Mouse (Mus musculus) heart, postnatal 0 days (tissue): ENCODE results near the gene Phf19. TPM values are rescaled to one million over a fixed set of nuclear protein-coding genes. Genes with fewer than 3 reads are reported as not detected.

ENCODE experiments used
- ATAC-seq: fragments of 200-750 bp; cut with Nextera tagmentation; 2 replicates; pipeline ENCODE4 v1.8.0; 2017; ENCODE audit warnings: low read depth, moderate number of reproducible peaks, moderate library complexity; ENCODE audit not compliant: insufficient read depth
- DNase-seq: peaks from one replicate; pipeline ENCODE4 v3.0.0-alpha.2; 2016; ENCODE audit warnings: low spot score
- H3K27ac ChIP-seq: fragments of 300-500 bp; sonication (generic); 2 replicates; pipeline ENCODE4 v1.5.1; 2014; ENCODE audit warnings: low read depth, mild to moderate bottlenecking
- H3K27me3 ChIP-seq: fragments of 300-500 bp; sonication (generic); 2 replicates; pipeline ENCODE4 v1.6.1; 2014; ENCODE audit warnings: low read length, mixed read lengths; ENCODE audit not compliant: control insufficient read depth, insufficient read depth
- H3K36me3 ChIP-seq: fragments of 300-500 bp; sonication (generic); replicated peaks from 2 replicates; pipeline ENCODE4 v1.6.1; 2014; ENCODE audit warnings: low read length, mixed read lengths; ENCODE audit not compliant: control insufficient read depth, insufficient read depth
- H3K4me1 ChIP-seq: fragments of 300-500 bp; sonication (generic); 2 replicates; pipeline ENCODE4 v1.6.1; 2014; ENCODE audit warnings: antibody characterized with exemption; ENCODE audit not compliant: control insufficient read depth, insufficient read depth
- H3K4me2 ChIP-seq: fragments of 300-500 bp; sonication (generic); 2 replicates; pipeline ENCODE4 v1.6.1; 2014; ENCODE audit warnings: low read depth, mild to moderate bottlenecking, low read length, moderate library complexity
- H3K4me3 ChIP-seq: fragments of 300-500 bp; sonication (generic); 2 replicates; pipeline ENCODE4 v1.5.1; 2014; ENCODE audit warnings: low read depth, low read length
- H3K9ac ChIP-seq: fragments of 300-500 bp; sonication (generic); replicated peaks from 2 replicates; pipeline ENCODE4 v1.6.1; 2014; ENCODE audit warnings: low read depth, low read length, mixed read lengths
- H3K9me3 ChIP-seq: fragments of 300-500 bp; sonication (generic); replicated peaks from 2 replicates; pipeline ENCODE4 v1.6.1; 2016; ENCODE audit warnings: low read length; ENCODE audit not compliant: control insufficient read depth
- CTCF ChIP-seq: IDR thresholded peaks from 2 replicates; pipeline ENCODE4 v1.5.1; 2016; ENCODE audit warnings: antibody characterized with exemption, control low read depth, low read depth
- EP300 ChIP-seq: IDR thresholded peaks from 2 replicates; pipeline ENCODE4 v1.6.1; 2016; ENCODE audit warnings: antibody characterized with exemption, low read depth
- WGBS: fragments of 180-500 bp; shearing (Covaris S2); extraction: QIAGEN DNeasy Blood & Tissue Kit; methylation state at CpG from one replicate; pipeline ENCODE4 v1.1.7; 2014; 5-methylcytosine and 5-hydroxymethylcytosine counted together
- polyA plus RNA-seq: library from polyadenylated mRNA; unstranded; fragments of >200 nt; fragmentation: Nextera tagmentation; extraction: Ambion mirVana; gene quantifications from 2 replicates; pipeline ENCODE4 v1.2.1, GENCODE M21; 2015
- total RNA-seq: library from RNA; depleted of rRNA; stranded (reverse); fragments of >200 nt; gene quantifications from 2 replicates; pipeline ENCODE4 v1.2.3, GENCODE M21; 2014; ENCODE audit warnings: low replicate concordance

Phf19 gene
- total and polyA plus RNA-seq, 2 experiments from 2014 or later = 1.0 to 2.4 TPM

DNA sequence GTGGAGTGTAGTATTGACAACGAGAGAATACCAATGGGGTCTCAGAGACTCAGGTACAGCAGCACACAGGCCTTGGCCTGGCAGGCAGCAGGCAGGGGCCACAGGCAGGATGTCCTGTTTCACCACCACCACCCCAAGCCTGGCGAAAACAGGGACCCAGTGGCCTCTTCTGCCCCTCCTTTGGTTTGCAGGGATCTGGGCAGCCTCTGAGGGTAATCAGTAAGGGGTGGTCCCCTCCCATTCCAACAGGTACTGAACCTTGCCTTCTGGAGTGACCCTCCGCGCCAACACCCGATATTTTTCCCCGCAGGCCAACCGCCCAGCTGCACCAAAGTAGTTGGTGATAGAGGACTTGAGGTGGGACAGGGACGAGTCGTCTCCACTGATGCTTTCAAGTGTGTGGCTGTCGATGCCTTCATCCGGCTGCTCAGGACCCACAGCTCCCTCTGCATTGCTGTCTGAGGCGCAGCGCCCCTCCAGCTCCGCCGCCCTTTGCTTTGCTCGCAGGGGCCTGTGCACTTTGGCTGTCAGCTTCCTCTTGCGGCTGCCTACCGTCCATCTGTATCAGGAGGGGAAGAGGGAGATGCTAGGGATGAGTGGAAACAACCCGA, 18.2 kb downstream of the Phf19 start:
- H3K9me3 ChIP-seq = no peaks in the 10 kb centered on the region
- H3K27ac ChIP-seq = no peak overlapping the region
- no peak overlapping the region for H3K9ac ChIP-seq
- DNase-seq (no peak), ATAC-seq (no peak)
- H3K36me3 ChIP-seq = no peaks in the 10 kb centered on the region; the same call in 1 of the 2 replicates
- no peak overlapping the region for H3K4me3 ChIP-seq
- WGBS = 70% methylated on average over 19 of the region's 19 CpGs
- no peaks in the 10 kb centered on the region for H3K27me3 ChIP-seq
- TF ChIP-seq EP300 (no peak), CTCF (no peak)
- no peaks in the 10 kb centered on the region for H3K4me1 ChIP-seq
- no peak overlapping the region for H3K4me2 ChIP-seq

DNA sequence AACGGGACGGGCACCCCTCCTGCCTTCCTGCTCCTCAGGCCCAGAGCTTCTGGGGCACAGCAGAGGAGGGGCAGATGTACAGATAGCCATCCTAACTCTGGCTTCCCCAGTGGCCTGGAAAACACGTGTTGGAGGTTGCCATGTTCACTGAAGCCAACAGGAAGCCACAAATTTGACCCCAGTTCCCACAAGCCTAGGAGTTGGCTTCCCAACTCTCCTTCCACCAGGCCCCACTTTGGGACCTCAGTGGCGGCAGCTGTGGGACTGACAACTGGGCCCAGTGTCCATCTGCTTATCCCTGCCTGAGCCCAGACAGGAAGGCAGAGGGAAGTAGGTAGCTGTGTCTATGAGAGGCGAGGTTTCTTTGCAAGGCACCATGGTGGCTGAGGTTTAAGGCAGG, 19.9 kb downstream of the Phf19 start:
- Histone ChIP-seq H3K36me3 (no peaks in the 10 kb centered on the region; the same call in 1 of the 2 replicates), H3K9me3 (no peaks in the 10 kb centered on the region), H3K4me1 (no peaks in the 10 kb centered on the region), H3K27me3 (no peaks in the 10 kb centered on the region), H3K27ac (no peak overlapping the region), H3K9ac (no peak overlapping the region), H3K4me2 (no peak overlapping the region), H3K4me3 (no peak overlapping the region)
- no peak for TF ChIP-seq CTCF
- TF ChIP-seq EP300 = no peak
- WGBS = 62% methylated on average over 5 of the region's 5 CpGs
- DNase-seq = no peak
- ATAC-seq = no peak

DNA sequence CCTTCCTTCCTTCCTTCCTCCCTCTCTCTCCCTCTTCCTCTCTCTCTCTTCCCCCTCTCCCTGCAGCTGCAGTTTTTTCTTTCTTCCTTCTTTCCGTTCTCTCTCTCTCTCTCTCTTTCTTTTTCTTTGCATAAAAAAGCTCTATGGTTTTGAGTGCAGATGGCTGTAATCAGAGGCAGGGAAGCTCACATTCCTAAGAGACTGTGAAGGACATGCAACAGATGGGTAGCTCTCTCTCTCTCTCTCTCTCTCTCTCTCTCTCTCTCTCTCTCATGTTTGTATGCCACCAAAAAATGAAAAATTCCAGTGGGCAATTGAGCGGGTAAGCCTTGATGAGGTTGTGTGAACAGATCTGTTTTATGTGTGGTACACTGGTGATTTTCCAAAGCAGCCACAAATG, 29.6 kb downstream of the Phf19 start:
- H3K9ac ChIP-seq = no peak overlapping the region
- H3K27ac ChIP-seq = no peak overlapping the region
- TF ChIP-seq EP300 (no peak), CTCF (no peak)
- no peaks in the 10 kb centered on the region for H3K27me3 ChIP-seq
- H3K4me1 ChIP-seq = no peaks in the 10 kb centered on the region
- WGBS = 64% methylated on average over 2 of the region's 2 CpGs
- no peak overlapping the region for H3K4me2 ChIP-seq
- H3K4me3 ChIP-seq = no peak overlapping the region
- no peaks in the 10 kb centered on the region for H3K36me3 ChIP-seq
- no peaks in the 10 kb centered on the region for H3K9me3 ChIP-seq
- DNase-seq (no peak), ATAC-seq (no peak)

DNA sequence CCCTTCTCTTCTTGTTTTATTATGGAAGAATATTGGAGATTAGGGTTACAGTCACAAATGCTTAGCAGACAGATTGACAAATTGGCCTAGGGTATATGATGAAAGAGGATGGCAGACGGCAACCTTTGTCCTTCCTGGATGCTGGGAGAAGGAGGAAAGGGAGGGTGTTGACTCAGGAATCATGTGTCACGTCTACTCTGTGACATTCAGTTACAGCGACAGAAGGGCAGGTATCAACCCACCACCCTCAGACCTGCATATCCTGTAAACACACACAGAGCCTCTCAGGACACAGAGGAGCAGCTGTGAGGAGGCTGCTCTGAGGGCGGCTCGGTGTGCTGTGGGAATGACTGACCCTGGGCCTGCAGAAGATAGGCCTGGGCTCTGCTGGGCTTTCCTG, 30.6 kb downstream of the Phf19 start:
- WGBS = 39% methylated on average over 5 of the region's 5 CpGs
- H3K36me3 ChIP-seq = no peaks in the 10 kb centered on the region
- no peak overlapping the region for H3K4me2 ChIP-seq

DNA sequence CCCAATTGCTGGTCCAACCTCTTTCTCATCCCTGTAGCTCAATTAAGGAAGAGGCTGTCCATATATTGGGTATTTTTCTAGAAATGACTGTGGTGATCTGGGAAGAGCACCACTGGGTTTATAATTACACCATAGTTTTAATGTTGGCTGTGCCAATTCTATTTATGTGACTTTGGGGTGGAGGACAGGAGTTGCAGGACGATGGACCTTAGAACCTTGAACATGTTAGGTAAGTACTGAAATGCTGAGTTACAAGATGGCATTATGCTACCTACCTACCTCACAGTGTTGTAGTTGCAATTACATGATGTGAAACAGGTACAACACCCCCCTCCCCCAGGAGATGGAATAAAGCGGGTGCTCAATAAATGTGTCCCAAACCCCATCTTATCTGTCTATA, 31.1 kb downstream of the Phf19 start:
- Histone ChIP-seq H3K27ac (no peak overlapping the region), H3K36me3 (no peaks in the 10 kb centered on the region), H3K27me3 (no peaks in the 10 kb centered on the region), H3K9ac (no peak overlapping the region), H3K4me1 (no peaks in the 10 kb centered on the region), H3K4me2 (no peak overlapping the region), H3K9me3 (no peaks in the 10 kb centered on the region), H3K4me3 (no peak overlapping the region)
- DNase-seq (no peak), ATAC-seq (no peak)
- no peak for TF ChIP-seq EP300
- TF ChIP-seq CTCF = no peak
- 73% methylated on average over 2 of the region's 2 CpGs for WGBS

More for the DNA sequence above, 30.6 kb downstream of the Phf19 start:
- DNase-seq (no peak), ATAC-seq (no peak)
- Histone ChIP-seq H3K4me1 (no peaks in the 10 kb centered on the region), H3K27me3 (no peaks in the 10 kb centered on the region), H3K9me3 (no peaks in the 10 kb centered on the region), H3K27ac (no peak overlapping the region), H3K4me3 (no peak overlapping the region), H3K9ac (no peak overlapping the region)
- TF ChIP-seq CTCF = no peak
- no peak for TF ChIP-seq EP300

DNA sequence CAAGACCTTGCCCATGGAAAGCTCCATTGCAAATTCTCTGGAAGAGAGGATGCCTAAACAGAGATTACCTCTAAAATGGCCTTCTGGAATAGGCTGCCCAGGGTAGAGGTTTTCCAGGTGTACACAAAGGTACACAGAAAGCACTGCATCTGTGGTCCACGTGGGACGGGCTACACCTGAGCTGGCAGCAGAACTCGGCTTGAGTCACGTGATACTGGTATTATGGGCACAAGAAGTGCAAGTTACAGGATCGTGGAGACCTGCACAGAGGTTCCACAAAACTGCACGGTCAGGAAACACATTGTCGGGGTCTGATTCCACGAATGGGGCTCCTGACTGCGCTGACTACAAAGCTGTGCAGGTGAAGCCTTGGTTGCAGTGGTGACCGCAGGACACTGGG, 33.8 kb downstream of the Phf19 start:
- Histone ChIP-seq H3K27me3 (no peaks in the 10 kb centered on the region), H3K9ac (no peak overlapping the region), H3K4me1 (no peaks in the 10 kb centered on the region), H3K27ac (no peak overlapping the region), H3K36me3 (no peaks in the 10 kb centered on the region), H3K4me2 (no peak overlapping the region), H3K9me3 (no peaks in the 10 kb centered on the region), H3K4me3 (no peak overlapping the region)
- WGBS = 79% methylated on average over 10 of the region's 10 CpGs
- no peak for ATAC-seq
- no peak for DNase-seq
- TF ChIP-seq EP300 (no peak), CTCF (no peak)
